Mouse (Mus musculus) heart, embryonic 14.5 days (tissue): ENCODE results near the gene Hpse. TPM values are rescaled to one million over a fixed set of nuclear protein-coding genes. Genes with fewer than 3 reads are reported as not detected.

Experiments
- ATAC-seq: fragments of 200-750 bp; cut with Nextera tagmentation; 2 replicates; pipeline ENCODE4 v1.8.0; 2017; ENCODE audit warnings: low read depth, moderate TSS enrichment; ENCODE audit not compliant: insufficient number of reproducible peaks, insufficient read depth, low FRiP score
- H3K27ac ChIP-seq, 2 experiments: fragments of 200-500 bp in 1 of 2; fragments of 300-500 bp in 1 of 2; sonication (generic) in 1 of 2; replicated peaks in 1 of 2; 2 replicates each; pipeline ENCODE4 v1.5.1; 2012 to 2014; ENCODE audit warnings: low read depth in 2 of 2, low read length in 2 of 2, control low read depth in 1 of 2, mild to moderate bottlenecking in 1 of 2, mixed read lengths in 1 of 2; ENCODE audit not compliant: control insufficient read depth in 1 of 2, insufficient read depth in 1 of 2
- H3K27me3 ChIP-seq: fragments of 300-500 bp; sonication (generic); 2 replicates; pipeline ENCODE4 v1.6.1; 2014; ENCODE audit warnings: mild to moderate bottlenecking, low read length, control low read depth; ENCODE audit not compliant: control insufficient read depth, insufficient read depth
- H3K36me3 ChIP-seq: fragments of 300-500 bp; sonication (generic); 2 replicates; pipeline ENCODE4 v1.6.1; 2014; ENCODE audit warnings: mild to moderate bottlenecking, control low read depth, low read length, mixed read lengths; ENCODE audit not compliant: control insufficient read depth, insufficient read depth
- H3K4me1 ChIP-seq, 2 experiments: fragments of 200-500 bp in 1 of 2; fragments of 300-500 bp in 1 of 2; sonication (generic) in 1 of 2; 2 replicates each; pipeline ENCODE4 v1.6.1; 2012 to 2014; ENCODE audit warnings: low read length in 2 of 2, control low read depth in 1 of 2, mixed read lengths in 1 of 2; ENCODE audit not compliant: control insufficient read depth in 2 of 2, insufficient read depth in 2 of 2
- H3K4me2 ChIP-seq: fragments of 300-500 bp; sonication (generic); 2 replicates; pipeline ENCODE4 v1.6.1; 2014; ENCODE audit warnings: mild to moderate bottlenecking, low read length
- H3K4me3 ChIP-seq, 2 experiments: fragments of 200-500 bp in 1 of 2; fragments of 300-500 bp in 1 of 2; sonication (generic) in 1 of 2; 2 replicates each; pipeline ENCODE4 v1.5.1; 2012 to 2014; ENCODE audit warnings: low read length in 2 of 2, mild to moderate bottlenecking in 2 of 2, control low read depth in 1 of 2, low read depth in 1 of 2, moderate library complexity in 1 of 2; ENCODE audit not compliant: control insufficient read depth in 1 of 2, insufficient read depth in 1 of 2
- H3K9ac ChIP-seq: fragments of 300-500 bp; sonication (generic); 2 replicates; pipeline ENCODE4 v1.6.1; 2014; ENCODE audit warnings: mild to moderate bottlenecking, low read length
- H3K9me3 ChIP-seq: fragments of 300-500 bp; sonication (generic); 2 replicates; pipeline ENCODE4 v1.6.1; 2016; ENCODE audit warnings: low read length, control low read depth; ENCODE audit not compliant: control insufficient read depth
- WGBS: fragments of 180-500 bp; shearing (Covaris S2); extraction: QIAGEN DNeasy Blood & Tissue Kit; methylation state at CpG from one replicate; pipeline ENCODE4 v1.1.7; 2014; 5-methylcytosine and 5-hydroxymethylcytosine counted together
- polyA plus RNA-seq: library from polyadenylated mRNA; unstranded; fragments of >200 nt; fragmentation: Nextera tagmentation; extraction: Ambion mirVana; gene quantifications from 2 replicates; pipeline ENCODE4 v1.2.1, GENCODE M21; 2014

Hpse gene
- polyA plus RNA-seq, 1 experiment from 2014 or later: 1.1 TPM

- Histone ChIP-seq H3K4me2 (no peak overlapping the region), H3K4me1 (no peaks in the 10 kb centered on the region), H3K27me3 (no peaks in the 10 kb centered on the region), H3K36me3 (no peaks in the 10 kb centered on the region), H3K9me3 (no peaks in the 10 kb centered on the region), H3K4me3 (no peak overlapping the region), H3K9ac (no peak overlapping the region), H3K27ac (no peak overlapping the region)
- WGBS: 80% methylated on average over 10 of the region's 10 CpGs
- no peak for ATAC-seq
Measured at GRCm38 (mm10) chr5:100750617-100751255, 31.2 kb upstream of the Hpse start.

- peaks cover 2% of the 10 kb centered on the region; the same call in 1 of the 2 replicates for H3K9me3 ChIP-seq
- no peak overlapping the region for H3K9ac ChIP-seq
- 86% methylated on average over 8 of the region's 8 CpGs for WGBS
- no peak for ATAC-seq
- H3K27me3 ChIP-seq: no peaks in the 10 kb centered on the region
- H3K36me3 ChIP-seq: no peaks in the 10 kb centered on the region
- H3K27ac ChIP-seq: no peak overlapping the region
- no peaks in the 10 kb centered on the region for H3K4me1 ChIP-seq
- no peak overlapping the region for H3K4me3 ChIP-seq
- H3K4me2 ChIP-seq: no peak overlapping the region
Measured at GRCm38 (mm10) chr5:100738802-100739201, 19.3 kb upstream of the Hpse start.

GRCm38 (mm10) chr5:100736919-100737318 is 17.4 kb upstream of the Hpse start:
- Histone ChIP-seq H3K27ac (no peak overlapping the region), H3K36me3 (no peaks in the 10 kb centered on the region), H3K9me3 (peaks cover 2% of the 10 kb centered on the region; the same call in 1 of the 2 replicates), H3K4me1 (no peaks in the 10 kb centered on the region), H3K27me3 (no peaks in the 10 kb centered on the region), H3K4me3 (no peak overlapping the region), H3K4me2 (no peak overlapping the region), H3K9ac (no peak overlapping the region)
- no peak for ATAC-seq
- 52% methylated on average over 8 of the region's 8 CpGs for WGBS

- 57% methylated on average over 4 of the region's 4 CpGs for WGBS
- Histone ChIP-seq H3K4me3 (no peak overlapping the region), H3K36me3 (no peaks in the 10 kb centered on the region), H3K27me3 (no peaks in the 10 kb centered on the region), H3K4me1 (no peaks in the 10 kb centered on the region), H3K27ac (no peak overlapping the region), H3K9me3 (peaks cover under 1% of the 10 kb centered on the region; the same call in 1 of the 2 replicates), H3K9ac (no peak overlapping the region), H3K4me2 (no peak overlapping the region)
- no peak for ATAC-seq
Measured at GRCm38 (mm10) chr5:100734535-100734934, 15.0 kb upstream of the Hpse start.

- H3K27me3 ChIP-seq: no peaks in the 10 kb centered on the region
- H3K36me3 ChIP-seq: no peaks in the 10 kb centered on the region
- no peak overlapping the region for H3K27ac ChIP-seq
- H3K9ac ChIP-seq: no peak overlapping the region
- H3K4me2 ChIP-seq: no peak overlapping the region
- ATAC-seq: no peak
- 71% methylated on average over 13 of the region's 13 CpGs for WGBS
- H3K4me3 ChIP-seq: no peak overlapping the region
- H3K4me1 ChIP-seq: no peaks in the 10 kb centered on the region
- H3K9me3 ChIP-seq: peaks cover 4% of the 10 kb centered on the region
Measured at GRCm38 (mm10) chr5:100728757-100729156, 9.2 kb upstream of the Hpse start.

GRCm38 (mm10) chr5:100726001-100726400 is 6.5 kb upstream of the Hpse start:
- H3K36me3 ChIP-seq: no peaks in the 10 kb centered on the region
- ATAC-seq: no peak
- H3K9ac ChIP-seq: no peak overlapping the region
- H3K4me2 ChIP-seq: no peak overlapping the region
- H3K27ac ChIP-seq: no peak overlapping the region
- H3K9me3 ChIP-seq: peaks cover 5% of the 10 kb centered on the region
- no peak overlapping the region for H3K4me3 ChIP-seq
- 81% methylated on average over 4 of the region's 4 CpGs for WGBS
- H3K27me3 ChIP-seq: no peaks in the 10 kb centered on the region
- no peaks in the 10 kb centered on the region for H3K4me1 ChIP-seq

GRCm38 (mm10) chr5:100716762-100717161 is 2.8 kb downstream of the Hpse start:
- no peaks in the 10 kb centered on the region for H3K36me3 ChIP-seq
- H3K4me1 ChIP-seq: peaks cover 2 to 4% of the 10 kb centered on the region in 2 experiments; a peak in 1 of 4 replicates
- ATAC-seq: no peak
- no peak overlapping the region for H3K4me3 ChIP-seq
- H3K9me3 ChIP-seq: no peaks in the 10 kb centered on the region
- no peak overlapping the region for H3K9ac ChIP-seq
- peaks cover 7% of the 10 kb centered on the region for H3K27me3 ChIP-seq
- H3K4me2 ChIP-seq: no peak overlapping the region
- no peak overlapping the region for H3K27ac ChIP-seq
- WGBS: 92% methylated on average over 15 of the region's 15 CpGs

- H3K4me2 ChIP-seq: no peak overlapping the region
- peaks cover 8% of the 10 kb centered on the region in 2 experiments; a peak in 3 of 4 replicates for H3K4me1 ChIP-seq
- H3K9ac ChIP-seq: no peak overlapping the region
- 41% methylated on average over 6 of the region's 6 CpGs for WGBS
- no peak overlapping the region for H3K27ac ChIP-seq
- H3K9me3 ChIP-seq: no peaks in the 10 kb centered on the region
- no peaks in the 10 kb centered on the region for H3K27me3 ChIP-seq
- no peak for ATAC-seq
- H3K4me3 ChIP-seq: no peak overlapping the region
- no peaks in the 10 kb centered on the region for H3K36me3 ChIP-seq
Measured at GRCm38 (mm10) chr5:100711219-100711618, 8.3 kb downstream of the Hpse start.
